Mouse (Mus musculus): ENCODE data around the gene Slit3. TPM values are rescaled to one million over a fixed set of nuclear protein-coding genes. Genes with fewer than 3 reads are reported as not detected.

Slit3 gene
- polyA plus RNA-seq, 1 experiment from 2014 or later = 3.5 TPM

GRCm38 (mm10) chr11:35466701-35467100 lies 345.7 kb downstream of the Slit3 start:
- no peak for DNase-seq
- H3K27me3 ChIP-seq (ENCODE audit: control insufficient read depth, insufficient read depth, low read length) = peaks cover 3% of the 10 kb centered on the region; the same call in 1 of the 2 replicates
- no peaks in the 10 kb centered on the region for H3K9me3 ChIP-seq (ENCODE audit: control insufficient read depth, low read length)
- H3K4me1 ChIP-seq (ENCODE audit: control insufficient read depth, insufficient read depth, low read length) = no peaks in the 10 kb centered on the region; the same call in none of the 2 replicates
- 84% methylated on average over 6 of the region's 6 CpGs for WGBS
- no peak overlapping the region for H3K27ac ChIP-seq (replicated peaks; ENCODE audit: low read depth, low read length)
- ATAC-seq (ENCODE audit: low FRiP score, low TSS enrichment) = no peak
- no peak overlapping the region for H3K4me2 ChIP-seq (ENCODE audit: low read length)
- no peak overlapping the region for H3K4me3 ChIP-seq (replicated peaks; ENCODE audit: low read depth, low read length)
- H3K36me3 ChIP-seq (ENCODE audit: control insufficient read depth, insufficient read depth, low read length) = no peaks in the 10 kb centered on the region
- H3K9ac ChIP-seq (replicated peaks; ENCODE audit: low read length) = no peak overlapping the region

GRCm38 (mm10) chr11:35468847-35469246 lies 347.8 kb downstream of the Slit3 start:
- DNase-seq = no peak
- no peak overlapping the region for H3K4me3 ChIP-seq (replicated peaks; ENCODE audit: low read depth, low read length)
- H3K9me3 ChIP-seq (ENCODE audit: control insufficient read depth, low read length) = no peaks in the 10 kb centered on the region
- 76% methylated on average over 7 of the region's 7 CpGs for WGBS
- no peaks in the 10 kb centered on the region; the same call in none of the 2 replicates for H3K4me1 ChIP-seq (ENCODE audit: control insufficient read depth, insufficient read depth, low read length)
- no peak for ATAC-seq (ENCODE audit: low FRiP score, low TSS enrichment)
- H3K4me2 ChIP-seq (ENCODE audit: low read length) = no peak overlapping the region
- no peak overlapping the region for H3K27ac ChIP-seq (replicated peaks; ENCODE audit: low read depth, low read length)
- no peaks in the 10 kb centered on the region; the same call in 1 of the 2 replicates for H3K27me3 ChIP-seq (ENCODE audit: control insufficient read depth, insufficient read depth, low read length)
- H3K36me3 ChIP-seq (ENCODE audit: control insufficient read depth, insufficient read depth, low read length) = no peaks in the 10 kb centered on the region
- H3K9ac ChIP-seq (replicated peaks; ENCODE audit: low read length) = no peak overlapping the region

DNA sequence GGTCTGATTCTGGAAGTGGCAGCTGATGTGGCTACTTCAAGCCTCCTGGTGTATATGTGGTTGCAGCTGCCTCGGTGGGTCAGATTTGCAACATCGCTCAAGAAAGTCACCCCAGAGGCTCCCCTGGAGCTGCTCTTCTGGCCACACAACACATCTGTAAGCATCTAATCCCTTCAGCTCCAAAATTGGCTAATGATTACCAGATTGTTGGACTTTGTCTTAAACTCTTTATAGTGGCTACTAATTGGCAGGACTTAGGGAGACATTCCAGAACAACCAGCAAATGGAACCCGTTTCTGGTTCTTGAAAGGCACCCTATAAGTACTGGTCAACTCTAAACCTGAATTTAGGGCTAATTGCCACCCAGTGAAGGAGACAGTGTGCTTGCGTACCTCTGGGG lies 348.9 kb downstream of the Slit3 start:
- Histone ChIP-seq H3K9me3 (ENCODE audit: control insufficient read depth, low read length) (no peaks in the 10 kb centered on the region), H3K4me2 (ENCODE audit: low read length) (no peak overlapping the region), H3K27ac (replicated peaks; ENCODE audit: low read depth, low read length) (no peak overlapping the region), H3K4me3 (replicated peaks; ENCODE audit: low read depth, low read length) (no peak overlapping the region), H3K9ac (replicated peaks; ENCODE audit: low read length) (no peak overlapping the region), H3K27me3 (ENCODE audit: control insufficient read depth, insufficient read depth, low read length) (no peaks in the 10 kb centered on the region; the same call in 1 of the 2 replicates), H3K36me3 (ENCODE audit: control insufficient read depth, insufficient read depth, low read length) (no peaks in the 10 kb centered on the region), H3K4me1 (ENCODE audit: control insufficient read depth, insufficient read depth, low read length) (no peaks in the 10 kb centered on the region; the same call in none of the 2 replicates)
- ATAC-seq (ENCODE audit: low FRiP score, low TSS enrichment) (no peak), DNase-seq (no peak)
- WGBS = 89% methylated on average over 4 of the region's 4 CpGs

DNA sequence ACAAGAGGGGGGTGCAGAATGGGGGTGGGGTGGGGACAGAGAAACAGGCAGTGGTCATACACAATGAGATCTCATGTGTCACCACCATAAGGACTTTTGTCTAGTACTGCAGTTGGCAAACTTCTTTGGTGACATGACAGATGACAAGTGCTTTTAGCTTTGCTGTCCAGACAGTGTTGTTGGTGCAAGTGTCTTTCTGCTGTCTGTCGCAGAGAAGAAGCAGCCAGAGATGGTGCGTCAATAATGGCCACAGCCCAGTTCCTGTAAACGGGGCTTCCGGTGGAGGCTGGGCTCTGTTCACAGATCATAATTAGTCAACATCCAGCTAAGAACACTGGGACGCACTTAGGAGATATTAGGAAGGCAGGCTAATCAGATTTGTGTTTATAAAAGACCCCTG lies 349.8 kb downstream of the Slit3 start:
- WGBS = 67% methylated on average over 5 of the region's 5 CpGs
- no peaks in the 10 kb centered on the region for H3K9me3 ChIP-seq (ENCODE audit: control insufficient read depth, low read length)
- H3K36me3 ChIP-seq (ENCODE audit: control insufficient read depth, insufficient read depth, low read length) = no peaks in the 10 kb centered on the region
- no peak for DNase-seq
- no peaks in the 10 kb centered on the region; the same call in none of the 2 replicates for H3K4me1 ChIP-seq (ENCODE audit: control insufficient read depth, insufficient read depth, low read length)
- ATAC-seq (ENCODE audit: low FRiP score, low TSS enrichment) = no peak
- H3K4me2 ChIP-seq (ENCODE audit: low read length) = no peak overlapping the region
- H3K9ac ChIP-seq (replicated peaks; ENCODE audit: low read length) = no peak overlapping the region
- H3K4me3 ChIP-seq (replicated peaks; ENCODE audit: low read depth, low read length) = no peak overlapping the region
- no peaks in the 10 kb centered on the region; the same call in 1 of the 2 replicates for H3K27me3 ChIP-seq (ENCODE audit: control insufficient read depth, insufficient read depth, low read length)
- H3K27ac ChIP-seq (replicated peaks; ENCODE audit: low read depth, low read length) = no peak overlapping the region

- Histone ChIP-seq H3K9me3 (ENCODE audit: control insufficient read depth, low read length) (no peaks in the 10 kb centered on the region), H3K4me1 (ENCODE audit: control insufficient read depth, insufficient read depth, low read length) (no peaks in the 10 kb centered on the region; the same call in none of the 2 replicates), H3K36me3 (ENCODE audit: control insufficient read depth, insufficient read depth, low read length) (no peaks in the 10 kb centered on the region), H3K4me2 (ENCODE audit: low read length) (no peak overlapping the region), H3K9ac (replicated peaks; ENCODE audit: low read length) (no peak overlapping the region), H3K27me3 (ENCODE audit: control insufficient read depth, insufficient read depth, low read length) (no peaks in the 10 kb centered on the region; the same call in 1 of the 2 replicates), H3K4me3 (replicated peaks; ENCODE audit: low read depth, low read length) (no peak overlapping the region), H3K27ac (replicated peaks; ENCODE audit: low read depth, low read length) (no peak overlapping the region)
- ATAC-seq (ENCODE audit: low FRiP score, low TSS enrichment) (no peak), DNase-seq (no peak)
- WGBS = 74% methylated on average over 11 of the region's 11 CpGs
Measured at GRCm38 (mm10) chr11:35472842-35473616, 352.0 kb downstream of the Slit3 start.

DNA sequence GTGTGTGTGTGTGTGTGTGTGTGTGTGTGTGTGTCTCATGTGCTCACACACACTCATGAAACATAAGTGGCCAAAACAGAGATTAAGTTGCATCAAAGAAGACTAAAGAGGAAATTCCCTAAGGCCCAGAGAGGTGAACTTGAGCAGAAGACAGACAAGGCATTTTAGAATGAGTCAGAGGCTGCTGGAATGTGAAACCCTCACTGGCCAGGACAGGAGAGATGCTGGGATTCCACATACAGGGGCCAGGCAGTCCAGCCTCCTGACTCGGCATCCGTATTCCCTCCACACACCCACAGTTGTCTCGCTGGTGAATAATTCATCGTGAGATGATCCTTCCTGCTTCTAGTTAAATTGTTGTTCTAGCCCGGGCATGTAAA lies 352.6 kb downstream of the Slit3 start:
- ATAC-seq (ENCODE audit: low FRiP score, low TSS enrichment) (no peak), DNase-seq (no peak)
- Histone ChIP-seq H3K4me3 (replicated peaks; ENCODE audit: low read depth, low read length) (no peak overlapping the region), H3K27me3 (ENCODE audit: control insufficient read depth, insufficient read depth, low read length) (no peaks in the 10 kb centered on the region; the same call in 1 of the 2 replicates), H3K4me2 (ENCODE audit: low read length) (no peak overlapping the region), H3K27ac (replicated peaks; ENCODE audit: low read depth, low read length) (no peak overlapping the region), H3K9ac (replicated peaks; ENCODE audit: low read length) (no peak overlapping the region), H3K36me3 (ENCODE audit: control insufficient read depth, insufficient read depth, low read length) (no peaks in the 10 kb centered on the region), H3K9me3 (ENCODE audit: control insufficient read depth, low read length) (no peaks in the 10 kb centered on the region), H3K4me1 (ENCODE audit: control insufficient read depth, insufficient read depth, low read length) (no peaks in the 10 kb centered on the region; the same call in none of the 2 replicates)
- WGBS = 71% methylated on average over 5 of the region's 5 CpGs

DNA sequence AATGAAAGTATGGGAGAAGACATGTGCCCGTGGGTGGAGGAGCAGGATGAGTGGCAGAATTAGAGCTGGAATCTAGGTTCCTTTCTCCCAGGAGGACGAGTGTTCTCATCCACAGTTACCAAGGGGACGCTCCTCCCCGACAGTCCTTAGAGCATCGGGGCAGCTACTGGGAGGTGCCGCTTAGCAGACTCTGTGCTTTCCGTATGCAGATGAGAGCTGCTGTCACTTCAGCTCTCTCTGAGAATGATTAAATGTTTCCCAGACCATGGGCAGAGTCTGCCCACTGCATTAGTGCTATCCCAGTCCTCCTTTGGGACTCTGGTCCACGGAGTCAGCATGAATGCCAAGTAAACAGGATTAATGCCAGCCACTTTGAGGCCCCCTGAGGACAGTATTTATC lies 359.1 kb downstream of the Slit3 start:
- WGBS = 4% methylated on average over 8 of the region's 8 CpGs
- Histone ChIP-seq H3K36me3 (ENCODE audit: control insufficient read depth, insufficient read depth, low read length) (no peaks in the 10 kb centered on the region), H3K4me1 (ENCODE audit: control insufficient read depth, insufficient read depth, low read length) (0 out of 2 replicates have a peak, but pooled peaks cover 2% of the 10 kb centered on the region), H3K4me3 (replicated peaks; ENCODE audit: low read depth, low read length) (no peak overlapping the region), H3K27me3 (ENCODE audit: control insufficient read depth, insufficient read depth, low read length) (no peaks in the 10 kb centered on the region), H3K9me3 (ENCODE audit: control insufficient read depth, low read length) (no peaks in the 10 kb centered on the region), H3K4me2 (ENCODE audit: low read length) (no peak overlapping the region), H3K9ac (replicated peaks; ENCODE audit: low read length) (no peak overlapping the region), H3K27ac (replicated peaks; ENCODE audit: low read depth, low read length) (no peak overlapping the region)
- peak; percentile 54 for DNase-seq
- ATAC-seq (ENCODE audit: low FRiP score, low TSS enrichment) = no peak

DNA sequence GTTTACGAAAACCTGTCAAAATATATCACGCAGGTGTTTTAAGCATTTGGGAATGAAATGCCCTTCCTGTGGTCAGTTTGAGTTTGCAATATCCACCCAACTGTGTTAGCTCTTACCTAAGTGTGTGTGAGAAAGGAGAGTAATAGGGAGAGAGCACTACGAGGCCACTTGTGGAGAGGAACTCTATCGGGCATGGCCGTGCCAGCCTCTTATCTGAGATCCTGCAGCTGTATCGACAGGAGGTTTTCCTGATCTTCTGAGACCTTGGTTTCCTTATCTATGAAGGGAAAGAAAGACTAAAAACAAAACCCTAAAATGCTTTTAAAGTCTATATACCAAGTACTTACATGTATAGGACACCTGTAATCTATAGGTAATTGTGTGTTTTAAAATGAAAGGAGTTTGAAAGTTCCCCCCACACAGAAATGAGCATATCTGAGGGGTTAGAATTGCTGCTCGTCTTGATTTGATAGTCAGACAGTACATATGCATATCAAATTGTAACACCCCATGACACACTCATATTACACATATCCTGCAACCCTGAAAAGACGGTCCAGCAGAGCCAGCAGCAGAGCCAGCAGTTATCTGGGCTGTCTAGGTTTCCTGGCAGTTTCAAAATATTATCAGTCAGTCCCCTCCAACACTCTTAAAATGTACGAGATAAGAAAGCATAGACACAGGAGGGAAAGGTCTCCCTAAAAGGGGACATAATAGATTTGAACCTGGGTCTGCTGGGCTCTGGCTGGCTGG lies 360.8 kb downstream of the Slit3 start:
- H3K4me1 ChIP-seq (ENCODE audit: control insufficient read depth, insufficient read depth, low read length) = 0 out of 2 replicates have a peak, but pooled peaks cover 2% of the 10 kb centered on the region
- H3K27ac ChIP-seq (replicated peaks; ENCODE audit: low read depth, low read length) = no peak overlapping the region
- 0 out of 2 replicates have a peak, but pooled peaks cover 3% of the 10 kb centered on the region for H3K27me3 ChIP-seq (ENCODE audit: control insufficient read depth, insufficient read depth, low read length)
- no peak for ATAC-seq (ENCODE audit: low FRiP score, low TSS enrichment)
- no peaks in the 10 kb centered on the region for H3K9me3 ChIP-seq (ENCODE audit: control insufficient read depth, low read length)
- 90% methylated on average over 9 of the region's 9 CpGs for WGBS
- no peak overlapping the region for H3K4me3 ChIP-seq (replicated peaks; ENCODE audit: low read depth, low read length)
- H3K9ac ChIP-seq (replicated peaks; ENCODE audit: low read length) = no peak overlapping the region
- H3K36me3 ChIP-seq (ENCODE audit: control insufficient read depth, insufficient read depth, low read length) = no peaks in the 10 kb centered on the region
- H3K4me2 ChIP-seq (ENCODE audit: low read length) = no peak overlapping the region
- DNase-seq = no peak

Measured in midbrain, embryonic 14.5 days (tissue).